Mouse (Mus musculus) gastrocnemius, postnatal 14 days (tissue): ENCODE measurements around the gene Zfhx3. TPM values are rescaled to one million over a fixed set of nuclear protein-coding genes. Genes with fewer than 3 reads are reported as not detected.

ENCODE experiments used
- DNase-seq: peaks from one replicate; pipeline ENCODE4 v3.0.0; 2021; ENCODE audit warnings: mixed read lengths
- intact Hi-C: fragments of 180-260 bp; cut with DNase I; formaldehyde crosslinking; loops from one replicate; pipeline ENCODE4 v1.15.1; 2025; ENCODE audit warnings: low total_unique reads
- microRNA-seq, 2 experiments: library from miRNA; unstranded; fragments of <30 nt; microRNA quantifications; one replicate each; pipeline ENCODE4 v1.2.0; 2021
- total RNA-seq, 2 experiments: library from RNA; stranded (reverse); gene quantifications; 2 replicates each; pipeline ENCODE4 v1.2.3; 2021

Gene Zfhx3
- total RNA-seq, 2 experiments from 2014 or later, result 9.7 to 10.8 TPM

DNA sequence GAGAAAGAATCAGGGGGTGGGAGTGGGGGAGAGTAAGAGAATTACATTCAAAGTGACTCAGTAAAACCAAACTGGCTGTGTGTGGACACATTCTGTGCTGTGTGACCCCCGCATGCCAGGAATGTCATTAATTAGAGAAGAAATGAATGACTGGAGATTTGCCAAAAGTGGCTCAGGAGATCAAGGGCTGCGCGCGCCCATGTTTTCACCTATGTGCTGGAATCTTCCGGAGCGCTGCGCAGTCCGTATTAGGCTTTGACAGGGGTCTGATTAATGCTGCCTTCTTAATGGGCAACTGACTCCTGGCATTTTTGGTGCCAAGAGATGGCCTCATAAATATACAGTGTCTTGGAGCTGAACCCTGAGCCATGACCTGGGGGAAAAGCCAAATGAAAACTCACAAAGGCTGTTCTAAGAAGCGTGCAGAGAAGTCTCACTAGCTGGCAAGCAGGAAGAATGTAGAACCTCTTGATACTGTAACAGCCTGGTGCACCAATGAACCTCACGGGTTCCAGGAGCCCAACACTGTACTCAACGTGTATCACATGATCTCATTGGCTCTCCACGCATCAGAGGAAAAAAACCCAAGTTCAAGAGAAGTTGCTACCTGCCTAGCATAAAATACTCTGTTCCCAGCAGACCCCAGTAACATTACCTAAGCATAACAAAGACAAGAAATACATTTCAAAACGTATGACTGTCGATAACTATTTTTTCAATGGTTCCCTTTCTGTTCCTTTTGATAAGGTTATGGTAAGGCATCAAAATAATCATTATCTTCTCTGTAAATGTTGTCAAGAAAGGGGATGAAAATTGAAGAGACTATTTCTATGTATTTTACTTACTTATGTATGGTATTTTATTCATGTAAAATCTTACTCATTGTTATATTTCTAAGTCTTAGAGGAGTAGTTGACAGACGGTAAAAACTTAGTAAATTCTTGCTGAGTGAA, 1057.1 kb downstream of the Zfhx3 start:
- intact Hi-C loops, result no loop called here

DNA sequence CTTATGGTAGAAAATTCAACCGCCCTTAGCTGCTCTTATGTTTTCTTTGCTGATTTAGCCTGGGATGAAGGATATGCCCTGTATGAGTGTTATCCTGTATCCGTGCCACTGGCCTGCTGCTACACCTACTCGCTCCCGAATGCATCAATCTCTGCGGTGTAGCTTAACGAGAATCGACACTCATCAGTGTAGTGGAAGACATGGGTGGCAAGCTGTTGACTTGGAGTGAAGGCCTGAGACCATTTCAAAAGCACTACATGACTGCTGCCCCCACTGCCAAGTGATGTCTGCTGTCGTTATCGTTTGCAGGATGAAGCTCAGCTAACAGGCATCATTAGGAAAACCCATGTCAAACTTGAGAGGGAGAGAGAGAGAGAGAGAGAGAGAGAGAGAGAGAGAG, 1058.6 kb downstream of the Zfhx3 start:
- DNase-seq, result no peak
- intact Hi-C loops, result no loop called here

More for the DNA sequence above, 1057.1 kb downstream of the Zfhx3 start:
- DNase-seq, result no peak

DNA sequence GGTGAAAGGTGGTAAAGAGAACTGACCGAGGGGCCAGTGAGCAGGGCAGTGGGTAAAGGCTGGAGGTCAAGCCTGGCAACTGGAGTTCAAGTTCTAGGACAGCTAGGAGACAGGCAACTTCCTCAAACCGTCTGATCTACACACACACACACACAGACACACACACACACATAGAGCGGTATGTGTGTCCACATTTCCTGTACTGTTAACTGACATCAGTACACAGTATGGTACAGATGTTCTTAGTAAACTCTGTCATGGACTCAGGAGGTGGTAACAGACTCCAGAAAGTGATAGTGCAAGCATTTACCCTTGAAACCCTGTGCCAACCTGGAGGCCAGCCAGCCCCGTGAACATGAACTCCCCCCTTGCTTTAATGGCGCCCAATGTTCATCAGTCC, 1059.5 kb downstream of the Zfhx3 start:
- intact Hi-C loops, result no loop called here
- no peak for DNase-seq

- DNase-seq, result no peak
- intact Hi-C loops, result no loop called here
These were observed 1064.5 kb downstream of the Zfhx3 start for GRCm38 (mm10) chr8:109006986-109007385.

Small RNAs within 50 kb of the gene (microRNA-seq; reads per million reads assigned to microRNA genes)
- gene Mir3108, result 0 to 0.96 reads per million in 2 experiments
